Mouse (Mus musculus): ENCODE data around the gene Ankrd55.

DNA sequence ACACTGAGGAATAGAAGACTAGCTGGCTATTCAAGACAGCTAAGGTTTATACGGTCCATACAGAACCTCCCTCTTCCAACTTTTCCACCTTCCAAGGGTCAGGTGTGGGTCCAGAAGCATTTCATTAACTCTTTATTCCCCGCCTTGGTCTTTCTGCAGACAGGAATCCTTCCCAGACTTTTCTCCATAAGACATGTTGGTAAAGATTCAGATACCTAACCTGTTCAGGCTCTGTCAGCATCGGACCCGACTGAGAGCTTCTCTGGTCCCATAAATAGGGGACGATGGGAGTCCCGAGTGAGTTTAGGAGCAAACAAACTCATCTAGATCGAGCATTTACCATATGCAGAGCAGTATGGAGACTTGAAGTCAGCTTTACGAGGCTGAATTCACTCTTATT, 12.3 kb upstream of the Ankrd55 start:
- TF ChIP-seq CTCF (IDR thresholded peaks at IDR 0.05; ENCODE audit: low read depth, low read length) (no peak), POLR2A (IDR thresholded peaks at IDR 0.05; ENCODE audit: extremely low read depth, insufficient read depth, low read length) (no peak)
